Mouse (Mus musculus) gastrocnemius, postnatal 4 days (tissue): Measurements from ENCODE around the gene Atg4a-ps. TPM values are rescaled to one million over a fixed set of nuclear protein-coding genes. Genes with fewer than 3 reads are reported as not detected.
"Not testable (repeated sequence)": the region's sequence is repeated elsewhere in the genome, so short reads cannot be mapped to it uniquely, and the experiment has no call there.

Experiments used
- DNase-seq, 2 experiments: peaks; one replicate each; pipeline ENCODE4 v3.0.0; 2021 to 2022; ENCODE audit warnings: low spot score in 2 of 2, mixed read lengths in 2 of 2
- long read RNA-seq, 2 experiments: library from polyadenylated mRNA; stranded (forward); transcript quantifications; one replicate each; pipeline ENCODE4 v2.0.0; 2021
- total RNA-seq, 2 experiments: library from RNA; stranded (reverse); gene quantifications; 2 replicates each; pipeline ENCODE4 v1.2.3; 2021

Gene Atg4a-ps
- 1 to 10 TPM in 1 of 2 experiments, not detected in 1; 9.2 TPM for total RNA-seq
- long read RNA-seq, experiment 1, result 0 reads
- long read RNA-seq, experiment 2, transcript Atg4a-ps-201 (1 exons, 2,115 nt), result major isoform, 5 of 5 reads
- long read RNA-seq, experiment 2, partial matches to known transcripts, result 0 of 5 reads
- long read RNA-seq, experiment 2, other reads (novel, unspliced or antisense), result 0 of 5 reads

- DNase-seq, result not testable (repeated sequence)
These were observed at the start of gene Atg4a-ps for GRCm38 (mm10) chr3:103645968-103646367. TSS of gene Atg4a-ps (minus strand) at chr3:103646068.

DNA sequence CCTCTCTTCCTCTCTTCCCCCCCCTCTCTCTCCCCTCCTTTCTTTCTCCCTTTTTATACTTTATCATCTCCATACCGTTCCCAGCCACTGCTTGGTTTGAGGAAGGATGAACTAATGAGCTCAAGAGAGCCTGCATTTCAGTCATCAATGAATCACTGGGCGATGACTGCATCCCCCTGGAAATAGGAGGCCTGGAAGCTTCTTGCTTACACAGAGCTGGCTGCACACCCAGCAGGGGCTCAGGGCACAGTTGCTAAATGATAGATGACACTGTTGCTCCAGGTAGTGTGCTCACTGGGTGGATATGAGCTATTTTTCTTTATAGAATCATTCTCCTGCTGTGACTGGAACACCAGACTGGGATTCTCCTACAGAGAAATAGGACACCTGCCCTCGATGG, 49.7 kb upstream of the Atg4a-ps start:
- DNase-seq, result no peak

- DNase-seq, result no peak
These were observed 44.6 kb upstream of the Atg4a-ps start for GRCm38 (mm10) chr3:103690506-103690905.

DNA sequence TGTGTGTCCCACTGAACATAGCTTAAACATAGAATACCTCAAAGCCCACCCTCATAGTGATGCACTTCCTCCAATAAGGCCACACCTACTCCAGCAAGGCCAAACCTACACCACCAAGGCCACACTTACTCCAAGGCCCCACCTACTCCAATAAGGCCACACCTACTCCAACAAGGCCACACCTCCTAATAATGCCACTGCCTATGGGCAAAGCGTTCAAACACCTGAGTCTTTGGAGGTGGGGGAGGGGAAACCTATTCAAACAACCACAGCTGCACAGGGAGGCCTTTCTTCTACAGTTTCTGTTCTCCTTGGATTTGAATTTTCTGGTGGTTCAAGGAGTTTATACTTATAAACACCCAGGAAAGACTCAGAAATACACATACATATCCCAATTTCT, 43.2 kb upstream of the Atg4a-ps start:
- no peak for DNase-seq

- no peak for DNase-seq
These were observed 38.1 kb upstream of the Atg4a-ps start for GRCm38 (mm10) chr3:103683966-103684319.

GRCm38 (mm10) chr3:103683234-103683965, 37.5 kb upstream of the Atg4a-ps start:
- no peak for DNase-seq

- DNase-seq, result no peak
These were observed 36.6 kb upstream of the Atg4a-ps start for GRCm38 (mm10) chr3:103682473-103682872.

DNA sequence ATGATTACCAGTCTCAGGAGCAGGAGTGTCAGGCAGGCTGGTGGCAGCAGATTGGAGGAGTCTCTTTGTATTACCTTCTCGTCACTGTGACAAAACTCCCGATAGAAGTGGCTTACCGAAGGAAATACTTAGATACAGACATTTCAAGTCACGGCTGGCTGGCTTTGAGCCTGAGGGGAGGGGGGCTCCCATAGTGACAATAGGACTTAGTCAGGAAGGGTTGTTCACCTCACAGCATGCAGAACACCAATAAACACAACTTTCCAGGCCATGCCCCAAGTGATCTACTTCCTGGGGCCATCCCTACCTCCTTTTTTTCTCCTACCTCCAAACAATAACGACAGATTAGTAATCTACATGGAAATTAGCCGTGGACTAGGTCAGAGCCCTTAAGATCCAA, 32.9 kb upstream of the Atg4a-ps start:
- no peak for DNase-seq

- no peak for DNase-seq
These were observed 26.8 kb upstream of the Atg4a-ps start for GRCm38 (mm10) chr3:103672716-103673115.

DNA sequence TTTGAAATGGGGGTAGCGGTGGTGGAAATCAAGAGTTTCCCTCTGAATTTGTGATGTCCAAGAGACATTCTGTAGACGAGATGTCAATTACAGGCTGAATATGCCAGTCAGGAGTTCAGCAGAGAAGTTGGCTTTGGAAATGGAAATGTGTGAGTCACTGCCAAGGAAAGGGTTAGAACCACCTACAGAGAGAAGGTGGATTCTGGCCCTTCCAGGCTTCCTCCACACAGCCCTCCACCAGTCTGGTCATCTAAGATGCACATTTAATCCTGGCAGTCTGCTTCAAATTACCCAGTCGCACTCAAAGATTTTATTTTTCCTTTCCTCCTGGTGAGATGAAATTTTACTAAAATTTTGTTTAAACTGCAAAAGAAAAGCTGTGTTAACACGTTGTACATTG, 26.2 kb upstream of the Atg4a-ps start:
- no peak for DNase-seq

DNA sequence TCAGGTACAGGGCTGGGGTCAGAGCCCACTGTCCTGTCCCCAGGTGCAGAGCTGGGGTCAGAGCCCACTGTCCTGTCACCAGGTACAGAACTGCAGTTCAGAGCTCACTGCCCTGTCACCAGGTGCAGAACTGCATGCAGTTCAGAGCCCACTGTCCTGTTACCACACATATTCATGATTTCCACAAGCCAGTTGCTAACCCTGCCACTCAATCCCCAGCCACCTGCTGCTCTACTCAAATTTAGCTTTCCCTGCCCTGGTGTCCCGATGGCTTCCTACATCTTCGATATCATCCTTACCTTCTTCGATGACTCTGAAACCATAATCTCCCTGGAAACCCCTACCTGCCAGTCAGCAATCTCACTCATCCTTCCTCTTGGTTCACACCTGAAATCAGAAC, 17.5 kb upstream of the Atg4a-ps start:
- DNase-seq, result no peak

GRCm38 (mm10) chr3:103661714-103662113, 15.8 kb upstream of the Atg4a-ps start:
- no peak for DNase-seq

GRCm38 (mm10) chr3:103660012-103660411, 14.1 kb upstream of the Atg4a-ps start:
- no peak for DNase-seq

DNA sequence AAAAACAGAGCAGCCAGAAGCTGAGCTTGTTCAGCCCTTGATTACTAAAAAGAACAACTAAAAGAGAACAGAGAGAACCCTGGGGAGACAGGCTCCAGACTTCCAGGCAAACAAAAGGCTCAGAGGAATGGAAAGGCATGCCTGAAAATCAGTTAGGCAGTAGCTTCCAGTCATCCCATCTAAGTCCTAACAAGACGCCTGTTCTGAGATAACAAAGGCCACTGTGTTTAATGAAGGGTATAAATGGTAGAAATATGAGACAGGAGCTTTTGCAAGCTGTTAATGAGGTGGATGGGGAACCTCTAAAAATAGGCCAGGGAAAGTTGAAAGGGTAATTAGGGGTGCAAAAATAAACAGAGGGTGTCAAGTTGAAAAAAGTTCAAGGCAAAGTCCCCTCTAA, 4.5 kb upstream of the Atg4a-ps start:
- DNase-seq, result no peak

GRCm38 (mm10) chr3:103649716-103650115, 3.8 kb upstream of the Atg4a-ps start:
- DNase-seq, result no peak

- no peak for DNase-seq
These were observed 2.6 kb upstream of the Atg4a-ps start for GRCm38 (mm10) chr3:103648486-103648885.

DNA sequence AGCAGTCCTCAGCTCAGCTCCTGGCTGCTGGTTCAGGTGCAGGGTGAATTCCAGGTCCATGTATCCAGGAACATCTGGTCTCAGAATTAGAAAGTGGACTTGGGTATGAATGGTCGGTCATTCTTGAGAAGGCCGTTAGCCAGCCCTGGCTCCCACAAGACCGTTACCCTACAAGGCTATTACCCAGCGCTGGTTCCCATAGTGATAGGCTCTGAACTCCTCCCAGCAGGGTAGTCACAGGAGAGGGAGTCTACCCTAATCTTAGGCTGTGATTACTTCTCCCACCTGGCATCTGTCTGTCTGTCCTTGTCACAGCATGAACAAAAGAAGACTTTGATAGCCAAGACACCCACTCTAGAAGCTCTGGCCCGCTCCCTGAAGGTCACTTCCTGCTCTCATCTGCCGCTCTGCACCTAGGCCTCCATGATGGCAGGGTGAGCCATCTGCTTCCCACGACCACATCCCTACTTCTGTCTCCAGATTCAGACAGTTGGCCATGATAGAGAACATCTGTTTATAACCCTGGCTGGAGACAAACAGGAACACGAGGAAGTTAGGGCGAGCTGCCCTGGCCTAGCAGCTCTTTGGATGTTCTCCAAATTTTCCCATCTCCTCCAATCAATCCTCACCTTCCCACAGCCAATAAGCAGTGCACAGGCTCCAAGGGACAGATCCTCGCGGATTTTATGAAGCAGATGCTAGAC, 1.4 kb upstream of the Atg4a-ps start:
- DNase-seq, result no peak

DNA sequence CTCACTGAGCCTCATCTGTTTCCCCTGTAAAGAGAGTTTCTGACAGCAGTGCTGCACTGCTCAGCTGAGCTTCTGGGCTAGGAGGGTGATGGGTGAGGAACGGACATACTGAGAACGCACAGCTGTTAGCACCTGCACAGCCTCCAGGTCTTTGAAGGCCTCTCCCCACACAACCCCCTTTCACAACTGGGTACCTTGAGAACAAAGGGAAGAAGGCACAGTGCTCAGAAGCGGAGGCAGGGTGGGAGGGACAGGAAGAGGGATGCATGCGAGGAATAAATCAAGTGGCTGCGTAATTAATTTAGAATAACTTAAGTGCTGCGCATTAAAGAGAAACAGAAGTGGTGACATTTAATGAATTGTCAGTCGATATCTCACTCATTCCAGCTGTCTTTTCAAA, 4.6 kb downstream of the Atg4a-ps start:
- DNase-seq, result no peak

GRCm38 (mm10) chr3:103640226-103640803, 5.6 kb downstream of the Atg4a-ps start:
- DNase-seq, result no peak

- no peak for DNase-seq
These were observed 8.2 kb downstream of the Atg4a-ps start for GRCm38 (mm10) chr3:103637641-103638040.

DNA sequence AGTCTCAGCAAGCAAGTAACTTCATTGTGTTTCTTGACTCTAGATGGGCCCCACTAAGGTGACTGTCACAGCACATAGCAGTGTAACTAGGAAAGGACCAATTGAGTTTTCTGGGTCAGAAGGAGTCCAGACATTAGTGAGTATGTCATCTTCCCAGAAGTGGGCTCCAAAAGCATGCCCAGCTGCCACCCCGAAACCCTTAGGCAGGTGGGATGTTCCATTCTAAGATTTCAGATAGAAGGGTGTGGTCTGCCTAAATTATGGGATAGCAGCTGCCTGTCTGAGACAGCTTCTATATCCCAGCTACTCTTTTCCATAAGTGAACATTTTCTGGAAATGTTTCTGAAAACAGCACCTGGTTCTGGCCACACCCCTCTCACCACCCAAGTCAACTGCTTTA, 11.6 kb downstream of the Atg4a-ps start:
- DNase-seq, result no peak

DNA sequence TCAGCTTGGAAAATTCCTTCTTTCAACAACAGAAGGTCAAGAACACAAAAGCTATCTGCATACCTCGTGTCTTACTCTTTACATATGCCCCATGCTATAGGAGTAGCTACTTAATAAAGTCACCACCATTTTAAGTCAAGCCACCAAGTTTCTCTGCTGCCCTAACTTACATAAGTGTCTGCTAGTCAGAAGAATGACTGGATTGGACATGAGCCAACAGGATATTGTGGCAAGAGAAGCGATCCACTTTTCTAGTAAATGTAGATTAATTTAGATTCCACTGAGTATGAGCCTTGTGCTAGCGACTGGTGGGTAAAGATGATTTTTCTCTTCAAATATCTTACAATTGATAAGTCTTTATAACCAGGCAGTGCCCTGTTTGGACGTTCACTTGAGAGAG, 12.0 kb downstream of the Atg4a-ps start:
- no peak for DNase-seq
